Mouse (Mus musculus) heart, adult 2 months (tissue): ENCODE data around the gene Pnmal1. TPM values are rescaled to one million over a fixed set of nuclear protein-coding genes. Genes with fewer than 3 reads are reported as not detected.

Source experiments
- DNase-seq, 2 experiments: peaks; one replicate each; pipeline ENCODE4 v3.0.0; 2021
- H3K27ac ChIP-seq: fragments of 200-600 bp; 2 replicates; pipeline ENCODE4 v1.8.1; 2022
- H3K27me3 ChIP-seq: fragments of 200-500 bp; 2 replicates; pipeline ENCODE4 v1.6.1; 2012; ENCODE audit warnings: mild to moderate bottlenecking, low read length, inconsistent platforms, mixed read lengths; ENCODE audit not compliant: control insufficient read depth, insufficient read depth
- H3K36me3 ChIP-seq: fragments of 200-500 bp; 2 replicates; pipeline ENCODE4 v1.6.1; 2012; ENCODE audit warnings: low read length, inconsistent platforms; ENCODE audit not compliant: control insufficient read depth, insufficient read depth
- H3K4me1 ChIP-seq: fragments of 200-500 bp; 2 replicates; pipeline ENCODE4 v1.6.1; 2011; ENCODE audit warnings: low read length; ENCODE audit not compliant: control insufficient read depth, insufficient read depth
- H3K4me3 ChIP-seq: fragments of 200-600 bp; 2 replicates; pipeline ENCODE4 v1.8.1; 2022
- H3K79me2 ChIP-seq: fragments of 200-500 bp; replicated peaks from 2 replicates; pipeline ENCODE4 v1.6.1; 2012; ENCODE audit warnings: mild to moderate bottlenecking, inconsistent platforms, low read length, moderate library complexity, mixed read lengths; ENCODE audit not compliant: control insufficient read depth, insufficient read depth
- H3K9ac ChIP-seq: fragments of 200-500 bp; 2 replicates; pipeline ENCODE4 v1.6.1; 2012; ENCODE audit warnings: low read depth, mild to moderate bottlenecking, control low read depth, inconsistent platforms, low read length, mixed read lengths
- CTCF ChIP-seq: fragments of 200-600 bp; IDR thresholded peaks from 2 replicates; pipeline ENCODE4 v1.8.1; 2022; ENCODE audit warnings: antibody characterized with exemption, mild to moderate bottlenecking, moderate library complexity
- EP300 ChIP-seq: fragments of 200-500 bp; IDR thresholded peaks from 2 replicates; pipeline ENCODE4 v1.6.1; 2011; ENCODE audit warnings: low read depth, low read length, control low read depth; ENCODE audit not compliant: insufficient read depth
- POLR2A ChIP-seq: fragments of 200-500 bp; IDR thresholded peaks from 2 replicates; pipeline ENCODE4 v1.6.1; 2011; ENCODE audit warnings: mild to moderate bottlenecking, low read depth, low read length, control low read depth; ENCODE audit not compliant: insufficient read depth
- WGBS: fragments of 180-500 bp; shearing (Covaris S2); methylation state at CpG from one replicate; pipeline ENCODE4 v1.1.7; 2018; 5-methylcytosine and 5-hydroxymethylcytosine counted together
- intact Hi-C: fragments of 180-260 bp; cut with DNase I; formaldehyde crosslinking; loops from one replicate; pipeline ENCODE4 v1.15.1; 2025
- long read RNA-seq: library from polyadenylated mRNA; stranded (forward); transcript quantifications from one replicate; pipeline ENCODE4 v2.0.0, GENCODE M21; 2021
- polyA plus RNA-seq: library from polyadenylated mRNA; depleted of rRNA; stranded (reverse); fragments of >200 nt; gene quantifications from 2 replicates; pipeline ENCODE4 v1.2.3, GENCODE M21; 2012; rRNA removed
- total RNA-seq, 2 experiments: library from RNA; stranded (reverse); gene quantifications; 2 replicates each; pipeline ENCODE4 v1.2.3; 2021

Pnmal1 gene
- under 1 TPM in 1 of 2 experiments, not detected in 1; 0.11 TPM for total RNA-seq
- 0.06 TPM in 2 replicates for polyA plus RNA-seq
- long read RNA-seq = 0 reads

DNA sequence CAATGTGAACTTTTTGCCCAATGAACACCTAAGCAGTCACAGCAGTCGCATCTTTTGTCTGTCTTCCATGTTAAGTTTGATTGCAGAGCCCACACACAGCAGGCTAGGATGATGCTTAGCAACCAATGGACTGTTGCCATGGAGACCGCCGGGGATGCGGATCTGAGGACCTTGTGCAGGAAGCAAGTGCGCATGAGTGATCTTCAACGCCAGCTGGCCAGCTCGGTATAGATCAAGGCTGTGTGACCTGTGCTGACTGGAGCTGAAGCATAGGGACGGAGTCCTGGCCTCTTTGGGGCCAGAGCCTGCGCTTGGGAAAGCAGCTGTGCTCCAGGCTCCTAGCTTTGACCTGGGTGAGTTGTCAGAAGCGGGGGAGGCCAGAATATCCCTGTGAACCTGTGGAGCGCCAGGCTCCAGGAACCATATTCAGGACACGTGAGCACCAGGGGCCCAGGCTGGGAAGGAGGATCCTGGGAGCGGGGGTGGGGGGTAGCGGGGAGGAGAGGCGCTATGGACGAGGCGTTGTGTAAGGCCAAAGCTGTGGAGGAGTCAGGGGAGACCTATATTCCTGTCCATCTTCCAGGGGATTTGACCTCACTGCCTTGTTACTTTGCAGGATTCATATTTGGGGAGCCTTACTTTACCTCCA, at the start of gene Pnmal1:
Gene Pnmal1, plus strand, starts transcription at position 141 of the 649 bp plus-strand sequence.
- intact Hi-C loops = no loop called here
- Histone ChIP-seq H3K9ac (no peak within 1 kb of the TSS), H3K27ac (no peak within 1 kb of the TSS), H3K36me3 (no peaks in the 10 kb centered on the region), H3K4me1 (no peaks in the 10 kb centered on the region), H3K27me3 (no peaks in the 10 kb centered on the region), H3K4me3 (no peak within 1 kb of the TSS), H3K79me2 (no peaks in the 10 kb centered on the region)
- no peak for DNase-seq
- WGBS = 40% methylated on average over 17 of the region's 17 CpGs
- no peak for TF ChIP-seq EP300
- TF ChIP-seq POLR2A = no peak
- no peak for TF ChIP-seq CTCF

GRCm38 (mm10) chr7:16909909-16910308, 49.6 kb upstream of the Pnmal1 start:
- TF ChIP-seq POLR2A (no peak), CTCF (no peak), EP300 (no peak)

GRCm38 (mm10) chr7:16911904-16912303, 47.6 kb upstream of the Pnmal1 start:
- Histone ChIP-seq H3K4me3 (no peak overlapping the region), H3K9ac (no peak overlapping the region), H3K27me3 (no peaks in the 10 kb centered on the region), H3K79me2 (no peaks in the 10 kb centered on the region), H3K4me1 (peaks cover 6% of the 10 kb centered on the region), H3K36me3 (no peaks in the 10 kb centered on the region), H3K27ac (no peak overlapping the region; the same call in 1 of the 2 replicates)
- WGBS = 98% methylated on average over 3 of the region's 3 CpGs
- peak in 1 of 2 experiments; percentile 10 for DNase-seq
- intact Hi-C loops = no loop called here
- TF ChIP-seq EP300 (no peak), POLR2A (no peak), CTCF (no peak)

More at GRCm38 (mm10) chr7:16909909-16910308, 49.6 kb upstream of the Pnmal1 start:
- Histone ChIP-seq H3K27me3 (no peaks in the 10 kb centered on the region), H3K27ac (no peak overlapping the region; the same call in 1 of the 2 replicates), H3K9ac (no peak overlapping the region), H3K36me3 (no peaks in the 10 kb centered on the region), H3K4me1 (peaks cover 10% of the 10 kb centered on the region), H3K79me2 (no peaks in the 10 kb centered on the region), H3K4me3 (no peak overlapping the region)
- peak; percentile 32 to 53 for DNase-seq
- intact Hi-C loops = loop anchor here (5.0 kb wide), 1 partner anchor 283 kb away; no protein-coding TSS in a partner anchor
- WGBS = 29% methylated on average over 10 of the region's 10 CpGs

GRCm38 (mm10) chr7:16912360-16912759, 47.1 kb upstream of the Pnmal1 start:
- TF ChIP-seq CTCF (no peak), EP300 (0 out of 2 replicates have a peak, but pooled peaks have one; percentile 20), POLR2A (0 out of 2 replicates have a peak, but pooled peaks have one; percentile 18)
- no peaks in the 10 kb centered on the region for H3K36me3 ChIP-seq
- H3K27ac ChIP-seq = peak overlapping the region; percentile 12; the same call in 1 of the 2 replicates
- no peaks in the 10 kb centered on the region for H3K27me3 ChIP-seq
- H3K4me1 ChIP-seq = peaks cover 5% of the 10 kb centered on the region
- peak; percentile 49 to 76 for DNase-seq
- no peak overlapping the region for H3K9ac ChIP-seq
- H3K79me2 ChIP-seq = no peaks in the 10 kb centered on the region
- 69% methylated on average over 6 of the region's 6 CpGs for WGBS
- intact Hi-C loops = no loop called here
- no peak overlapping the region for H3K4me3 ChIP-seq

- no peak overlapping the region for H3K4me3 ChIP-seq
- 33% methylated on average over 10 of the region's 10 CpGs for WGBS
- no peaks in the 10 kb centered on the region for H3K27me3 ChIP-seq
- peak; percentile 74 to 83 for DNase-seq
- no peak overlapping the region; the same call in 1 of the 2 replicates for H3K27ac ChIP-seq
- no peak overlapping the region for H3K9ac ChIP-seq
- TF ChIP-seq CTCF (peak; percentile 99), POLR2A (no peak), EP300 (peak; percentile 78; the same call in 1 of the 2 replicates)
- peaks cover 5% of the 10 kb centered on the region for H3K4me1 ChIP-seq
- H3K36me3 ChIP-seq = no peaks in the 10 kb centered on the region
- intact Hi-C loops = loop anchor here (1.0 kb wide), 2 partner anchors 19 to 170 kb away; no protein-coding TSS in a partner anchor
- H3K79me2 ChIP-seq = no peaks in the 10 kb centered on the region
These were observed 45.5 kb upstream of the Pnmal1 start for GRCm38 (mm10) chr7:16913806-16914452.
